Mouse (Mus musculus) induced T-regulatory cell, adult 2 months (primary cell): ENCODE data around the gene Pdcd1.
"Not testable (repeated sequence)": the region's sequence is repeated elsewhere in the genome, so short reads cannot be mapped to it uniquely, and the experiment has no call there.

Experiments
- DNase-seq: peaks from one replicate; pipeline ENCODE4 v3.0.0-alpha.2; 2012; ENCODE audit warnings: low read depth

The Pdcd1 gene

GRCm38 (mm10) chr1:94052373-94052772, at the start of gene Pdcd1:
Pdcd1 (minus strand) TSS chr1:94052553.
- DNase-seq, result peak; percentile 78

DNA sequence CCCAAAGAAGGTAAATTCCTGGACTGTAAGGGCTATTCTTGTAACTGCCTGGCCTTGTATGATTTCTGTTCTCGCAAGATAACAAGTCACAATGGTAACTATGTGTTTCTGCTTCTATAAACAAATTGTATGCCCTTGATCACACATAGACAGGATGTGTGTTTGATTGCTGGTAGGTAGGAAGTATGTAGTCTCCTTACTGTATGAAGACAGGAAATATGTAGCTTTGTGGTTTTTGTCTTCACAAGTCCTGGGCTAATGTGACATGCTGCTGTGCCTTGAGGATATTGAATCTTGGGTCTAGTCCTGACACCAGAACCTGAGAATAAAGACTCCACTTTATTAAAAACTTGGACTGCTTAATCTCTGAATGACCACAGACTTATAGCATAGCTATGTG, 39.4 kb upstream of the Pdcd1 start:
- DNase-seq, result peak; percentile 20

GRCm38 (mm10) chr1:94086311-94086898, 34.1 kb upstream of the Pdcd1 start:
- no peak for DNase-seq

- DNase-seq, result no peak
Measured at GRCm38 (mm10) chr1:94085324-94086105, 33.2 kb upstream of the Pdcd1 start.

GRCm38 (mm10) chr1:94081761-94082160, 29.4 kb upstream of the Pdcd1 start:
- no peak for DNase-seq

DNA sequence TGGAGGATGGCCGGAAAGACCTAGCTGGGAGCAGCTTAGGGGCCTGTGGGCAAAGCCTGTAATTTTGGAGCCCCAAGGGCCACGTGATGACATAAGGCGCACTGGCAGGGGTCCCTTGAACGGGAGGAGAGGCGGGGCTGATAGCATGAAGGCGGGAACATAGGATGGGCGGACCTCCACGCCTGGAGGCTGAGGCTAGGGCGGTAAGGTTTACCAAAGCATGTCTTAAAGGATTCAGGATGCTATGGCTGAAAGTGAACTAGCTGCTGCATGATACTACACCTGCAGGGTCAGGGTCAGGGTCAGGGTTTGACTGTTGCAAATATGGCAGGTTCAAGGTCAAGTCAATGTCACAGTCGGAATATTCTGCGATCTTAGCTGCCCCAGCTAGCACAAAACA, 28.8 kb upstream of the Pdcd1 start:
- DNase-seq, result no peak

DNA sequence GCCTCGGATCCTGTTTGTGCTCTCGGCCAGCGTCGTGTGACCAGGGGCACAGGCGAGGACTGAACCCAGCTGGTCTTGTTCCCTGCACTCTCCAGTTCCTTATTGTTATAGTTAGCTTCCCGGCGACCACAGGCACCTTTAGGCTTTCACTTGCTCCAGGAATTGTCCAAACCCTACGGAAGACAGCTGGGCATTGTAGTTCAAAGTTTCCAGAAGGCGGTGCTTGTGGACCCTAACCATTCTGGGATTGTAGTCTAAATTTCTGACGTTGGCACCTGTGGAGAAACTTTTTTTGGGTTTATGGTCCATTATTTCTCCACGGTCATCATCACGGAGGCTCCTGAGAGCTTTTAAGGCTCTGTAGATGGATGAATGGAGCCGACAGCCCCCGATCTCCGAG, 28.4 kb upstream of the Pdcd1 start:
- no peak for DNase-seq

GRCm38 (mm10) chr1:94078835-94079440, 26.6 kb upstream of the Pdcd1 start:
- peak; percentile 93 for DNase-seq

DNA sequence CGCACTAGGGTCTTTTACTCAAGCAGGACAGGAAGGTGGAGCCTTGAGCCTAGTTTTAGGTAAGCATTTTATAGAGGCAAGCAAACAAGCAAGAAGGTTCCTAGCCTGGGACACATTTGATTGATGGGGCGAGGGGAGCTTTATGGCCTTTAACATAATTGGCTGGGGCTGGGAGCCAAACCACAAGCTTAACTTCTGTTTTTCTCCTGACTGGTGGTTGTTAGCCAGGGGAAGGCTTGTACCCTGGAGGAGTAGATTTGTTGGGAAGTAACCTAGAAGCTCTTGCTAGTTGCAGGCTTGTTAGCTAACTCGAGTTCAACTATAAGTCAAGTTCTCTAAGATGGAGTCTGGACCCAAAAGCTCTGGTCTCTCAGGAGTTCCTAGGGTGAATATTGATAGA, 26.0 kb upstream of the Pdcd1 start:
- no peak for DNase-seq

- DNase-seq, result no peak
Measured at GRCm38 (mm10) chr1:94076702-94077101, 24.3 kb upstream of the Pdcd1 start.

DNA sequence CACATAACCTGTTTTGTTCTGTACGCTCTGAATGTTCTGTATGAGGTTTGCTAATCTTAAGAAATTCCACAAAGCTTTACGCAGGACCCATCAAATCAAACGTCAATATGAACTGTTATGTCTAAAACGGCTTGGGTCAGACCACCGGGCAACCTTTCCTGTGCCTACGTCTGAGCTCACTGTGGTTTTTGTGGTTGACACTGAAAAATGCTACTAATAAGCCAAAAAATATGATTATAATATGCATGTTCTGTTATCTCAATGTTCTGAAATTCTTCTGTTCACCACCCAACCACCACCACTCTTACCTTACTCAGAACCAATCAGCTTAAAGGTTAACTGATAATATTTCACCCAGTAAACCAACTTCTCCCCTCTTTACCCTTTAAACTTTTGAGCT, 22.4 kb upstream of the Pdcd1 start:
- peak; percentile 29 for DNase-seq

- DNase-seq, result not testable (repeated sequence)
Measured at GRCm38 (mm10) chr1:94058281-94058680, 5.9 kb upstream of the Pdcd1 start.

DNA sequence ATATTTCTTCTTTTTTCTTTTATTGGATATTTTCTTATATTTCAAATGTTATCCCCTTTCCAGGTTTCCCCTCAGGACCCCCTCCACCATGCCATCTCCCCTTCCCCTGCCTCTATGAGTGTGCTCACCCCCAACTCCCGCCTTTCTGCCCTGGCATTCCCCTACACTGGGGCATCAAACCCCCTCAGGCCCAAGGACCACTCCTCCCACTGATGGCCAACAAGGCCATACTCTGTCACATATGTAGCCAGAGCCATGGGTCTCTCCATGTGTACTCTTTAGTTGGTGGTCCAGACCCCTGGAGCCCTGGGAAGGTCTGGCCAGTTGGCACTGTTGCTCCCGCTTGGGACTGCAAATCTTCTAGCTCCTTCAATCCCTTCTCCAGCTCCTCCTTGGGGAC, 5.0 kb upstream of the Pdcd1 start:
- DNase-seq, result no peak

GRCm38 (mm10) chr1:94055966-94056365, 3.6 kb upstream of the Pdcd1 start:
- DNase-seq, result no peak

- DNase-seq, result no peak
Measured at GRCm38 (mm10) chr1:94054481-94054880, 2.1 kb upstream of the Pdcd1 start.

DNA sequence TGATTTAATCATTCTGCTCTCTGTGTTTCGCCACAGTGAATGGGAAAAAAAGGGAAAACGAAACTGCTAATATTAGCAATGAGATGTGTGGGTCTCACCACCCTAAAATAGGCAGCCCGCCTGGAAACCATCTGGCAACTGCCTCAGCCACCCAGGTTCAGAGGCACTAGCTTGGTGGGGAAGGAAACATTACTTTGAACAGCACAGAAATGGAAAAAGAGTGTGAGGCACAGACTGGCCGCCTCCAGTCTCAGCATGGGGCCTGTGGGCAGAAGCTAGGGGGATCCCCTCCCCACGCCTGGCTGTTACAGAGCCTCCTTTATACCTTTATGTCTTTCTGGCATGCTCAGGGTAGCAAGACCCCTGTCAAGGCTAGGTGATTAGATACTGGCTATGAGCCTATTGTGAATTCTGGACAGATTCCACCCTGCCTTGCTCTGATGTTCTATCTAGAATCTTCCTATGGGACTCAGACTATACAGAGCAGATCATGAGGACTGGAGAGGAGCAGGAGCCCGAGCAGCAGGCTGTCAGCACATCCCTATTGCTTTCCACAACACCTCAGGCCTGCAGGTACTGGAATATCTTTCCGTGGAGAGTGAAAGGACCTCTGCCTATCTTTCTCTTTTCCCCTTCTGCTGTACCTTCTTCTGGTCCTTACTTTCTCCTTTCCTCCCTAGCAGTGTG, 1.3 kb upstream of the Pdcd1 start:
- DNase-seq, result peak; percentile 59

- DNase-seq, result peak; percentile 39
Measured at GRCm38 (mm10) chr1:94051104-94051503, 1.2 kb downstream of the Pdcd1 start.

GRCm38 (mm10) chr1:94046544-94046943, 5.8 kb downstream of the Pdcd1 start:
- DNase-seq, result no peak

- DNase-seq, result no peak
Measured at GRCm38 (mm10) chr1:94045559-94045958, 6.8 kb downstream of the Pdcd1 start.

- DNase-seq, result no peak
Measured at GRCm38 (mm10) chr1:94040391-94040790, 12.0 kb downstream of the Pdcd1 start.

DNA sequence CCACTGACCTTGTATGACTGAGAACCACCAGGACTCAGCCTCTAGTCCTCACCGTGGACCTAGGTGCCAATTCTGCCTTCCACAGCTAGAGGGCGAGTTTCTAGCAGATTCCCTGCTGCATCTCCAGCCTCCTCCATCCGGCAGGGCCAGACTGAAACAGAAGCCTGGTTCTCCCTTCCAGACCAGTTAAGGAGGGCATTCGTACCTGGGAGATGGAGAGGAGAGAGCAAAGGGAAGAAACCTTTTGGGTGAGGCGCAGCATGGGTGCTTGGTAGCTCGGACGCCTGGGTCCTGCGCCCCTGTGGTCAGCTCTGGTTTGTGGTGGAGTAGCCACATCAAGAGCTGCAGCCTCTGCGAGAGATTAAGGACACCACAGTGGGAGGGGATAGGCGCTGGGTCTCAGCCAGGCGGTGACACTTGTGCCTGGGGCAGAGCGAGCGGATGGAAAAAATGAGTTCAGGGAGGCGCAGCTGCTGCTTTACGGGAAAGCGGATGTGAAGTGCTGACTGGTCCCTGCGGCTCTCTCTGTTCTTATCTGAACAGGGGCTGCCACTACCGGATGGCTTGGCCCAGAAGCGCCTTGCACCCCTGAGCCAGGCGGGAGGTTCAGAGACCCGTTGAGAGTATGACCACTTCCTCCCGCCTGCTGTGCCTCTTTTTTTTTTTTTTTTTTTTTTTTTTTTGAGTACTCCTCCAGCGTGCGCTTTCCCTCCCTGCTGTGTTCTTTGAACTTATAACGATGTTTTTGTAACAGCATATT, 17.2 kb downstream of the Pdcd1 start:
- peak; percentile 92 for DNase-seq

DNA sequence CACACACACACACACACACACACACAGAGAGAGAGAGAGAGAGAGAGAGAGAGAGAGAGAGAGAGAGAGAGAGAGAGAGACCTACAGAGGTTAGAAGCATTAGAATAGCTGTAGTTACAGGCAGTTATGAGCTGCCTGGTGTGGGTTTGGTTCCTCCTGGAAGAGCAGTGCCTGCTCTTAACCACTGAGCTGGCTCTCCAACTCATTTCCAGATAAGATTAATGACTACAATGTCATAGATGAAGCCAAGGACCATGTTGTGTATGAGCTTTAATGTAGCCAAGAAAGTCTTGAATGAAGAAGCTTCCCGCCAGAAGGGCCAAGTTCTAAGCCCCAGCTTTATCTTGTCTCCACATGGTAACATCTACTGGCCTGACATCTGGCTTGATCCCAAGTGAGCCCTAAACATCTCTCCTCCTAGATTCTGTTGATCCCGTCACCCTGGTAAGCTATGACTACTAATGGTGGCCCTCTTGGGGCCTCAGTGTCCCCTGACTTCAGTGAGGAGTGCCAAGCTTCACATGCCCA, 19.2 kb downstream of the Pdcd1 start:
- DNase-seq, result no peak
